Mouse (Mus musculus) small intestine, adult 2 months (tissue): ENCODE measurements around the gene Vsir. TPM values are rescaled to one million over a fixed set of nuclear protein-coding genes. Genes with fewer than 3 reads are reported as not detected.

Experiments
- H3K27ac ChIP-seq: fragments of 200-500 bp; 2 replicates; pipeline ENCODE4 v1.5.1; 2012; ENCODE audit warnings: low read depth, low read length, control low read depth, inconsistent platforms; ENCODE audit not compliant: insufficient read depth
- H3K27me3 ChIP-seq: fragments of 200-500 bp; 2 replicates; pipeline ENCODE4 v1.6.1; 2012; ENCODE audit warnings: mild to moderate bottlenecking, moderate library complexity, low read length, inconsistent platforms; ENCODE audit not compliant: control insufficient read depth, insufficient read depth
- H3K36me3 ChIP-seq: fragments of 200-500 bp; 2 replicates; pipeline ENCODE4 v1.6.1; 2012; ENCODE audit warnings: mild to moderate bottlenecking, low read length, control low read depth, inconsistent platforms; ENCODE audit not compliant: control insufficient read depth, insufficient read depth
- H3K4me1 ChIP-seq: fragments of 200-500 bp; 2 replicates; pipeline ENCODE4 v1.6.1; 2012; ENCODE audit warnings: low read length, inconsistent platforms, mixed read lengths; ENCODE audit not compliant: control insufficient read depth, insufficient read depth, insufficient read length
- H3K4me3 ChIP-seq: fragments of 200-500 bp; 2 replicates; pipeline ENCODE4 v1.5.1; 2012; ENCODE audit warnings: low read depth, mild to moderate bottlenecking, control low read depth, inconsistent platforms, low read length, moderate library complexity
- CTCF ChIP-seq: fragments of 200-500 bp; IDR thresholded peaks from 2 replicates; pipeline ENCODE4 v1.5.1; 2012; ENCODE audit warnings: low read depth, mild to moderate bottlenecking, control low read depth, inconsistent platforms, low read length, moderate library complexity, mixed read lengths; ENCODE audit not compliant: insufficient replicate concordance, insufficient read length; ENCODE audit errors: extremely low read depth
- POLR2A ChIP-seq: fragments of 200-500 bp; IDR thresholded peaks from 2 replicates; pipeline ENCODE4 v1.6.1; 2012; ENCODE audit warnings: low read depth, mild to moderate bottlenecking, control low read depth, inconsistent platforms, low read length, moderate library complexity
- WGBS: fragments of 180-500 bp; shearing (Covaris S2); methylation state at CpG from one replicate; pipeline ENCODE4 v1.1.7; 2018; 5-methylcytosine and 5-hydroxymethylcytosine counted together
- polyA plus RNA-seq: library from polyadenylated mRNA; depleted of rRNA; stranded (reverse); fragments of >200 nt; gene quantifications from 2 replicates; pipeline ENCODE4 v1.2.3, GENCODE M21; 2012

The Vsir gene
- polyA plus RNA-seq, 1 experiment, result 25.6 TPM

DNA sequence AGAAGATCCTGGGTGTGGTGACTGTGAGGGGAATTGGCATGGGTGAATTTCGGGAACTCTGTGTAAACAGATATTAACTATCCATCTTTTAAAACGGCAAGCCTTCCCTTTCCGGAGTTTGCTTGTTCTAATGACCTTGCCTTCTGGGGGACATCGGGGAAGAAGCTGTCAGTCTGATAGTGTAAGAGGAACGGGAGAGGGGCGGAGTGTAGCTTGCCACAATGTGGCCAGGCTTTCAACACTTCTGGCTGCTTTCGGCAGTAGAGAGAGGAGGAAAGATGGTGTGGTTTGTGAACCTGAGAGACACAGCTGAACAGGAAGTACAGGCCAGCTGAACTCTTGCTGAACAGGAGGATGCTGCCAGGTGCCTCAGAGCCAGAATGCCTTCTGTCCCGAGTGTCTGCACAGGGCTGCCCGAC lies 42.8 kb downstream of the Vsir start:
- TF ChIP-seq CTCF (no peak), POLR2A (no peak)
- 15% methylated on average over 9 of the region's 9 CpGs for WGBS
- peak overlapping the region; percentile 86 for H3K27ac ChIP-seq
- H3K36me3 ChIP-seq, result no peaks in the 10 kb centered on the region
- no peak overlapping the region for H3K4me3 ChIP-seq
- no peaks in the 10 kb centered on the region for H3K27me3 ChIP-seq
- H3K4me1 ChIP-seq, result peaks cover 8% of the 10 kb centered on the region; the same call in 1 of the 2 replicates

- Histone ChIP-seq H3K27me3 (no peaks in the 10 kb centered on the region), H3K36me3 (no peaks in the 10 kb centered on the region), H3K4me1 (peaks cover 8% of the 10 kb centered on the region; the same call in 1 of the 2 replicates), H3K4me3 (peak overlapping the region; percentile 34; the same call in 1 of the 2 replicates), H3K27ac (peak overlapping the region; percentile 86)
- no peak for TF ChIP-seq CTCF
- no peak for TF ChIP-seq POLR2A
- WGBS, result 50% methylated on average over 6 of the region's 6 CpGs
Observed at GRCm38 (mm10) chr10:60390177-60390903, 43.7 kb downstream of the Vsir start.

DNA sequence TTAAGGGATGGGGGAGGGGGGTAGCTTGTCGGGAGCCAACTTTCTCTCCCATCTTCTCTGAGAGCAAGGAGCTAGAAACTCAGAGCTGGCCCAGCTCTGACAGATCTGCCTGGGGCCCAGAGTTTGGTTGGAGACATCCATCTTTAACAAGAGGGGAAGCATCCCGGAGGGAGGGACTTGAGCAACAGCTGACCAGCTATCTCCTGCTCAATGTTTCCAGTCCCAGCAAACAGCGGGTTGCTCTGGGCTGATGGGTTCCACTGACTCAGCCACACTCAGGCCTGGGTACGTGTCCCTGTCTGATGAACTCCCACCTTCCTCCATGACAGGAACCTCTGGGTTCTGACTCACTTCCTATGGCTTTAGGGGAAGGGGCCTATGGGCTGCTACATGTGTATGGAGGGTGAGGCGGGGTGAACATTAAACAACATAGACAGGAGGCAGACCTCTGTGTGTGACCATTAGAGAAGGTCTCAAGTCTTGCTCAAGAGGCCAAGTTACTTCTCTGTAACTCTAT lies 44.3 kb downstream of the Vsir start:
- Histone ChIP-seq H3K36me3 (no peaks in the 10 kb centered on the region), H3K27ac (peak overlapping the region; percentile 83), H3K4me1 (peaks cover 8% of the 10 kb centered on the region; the same call in 1 of the 2 replicates), H3K4me3 (peak overlapping the region; percentile 34), H3K27me3 (no peaks in the 10 kb centered on the region)
- TF ChIP-seq CTCF (no peak), POLR2A (no peak)
- WGBS, result 77% methylated on average over 5 of the region's 5 CpGs

DNA sequence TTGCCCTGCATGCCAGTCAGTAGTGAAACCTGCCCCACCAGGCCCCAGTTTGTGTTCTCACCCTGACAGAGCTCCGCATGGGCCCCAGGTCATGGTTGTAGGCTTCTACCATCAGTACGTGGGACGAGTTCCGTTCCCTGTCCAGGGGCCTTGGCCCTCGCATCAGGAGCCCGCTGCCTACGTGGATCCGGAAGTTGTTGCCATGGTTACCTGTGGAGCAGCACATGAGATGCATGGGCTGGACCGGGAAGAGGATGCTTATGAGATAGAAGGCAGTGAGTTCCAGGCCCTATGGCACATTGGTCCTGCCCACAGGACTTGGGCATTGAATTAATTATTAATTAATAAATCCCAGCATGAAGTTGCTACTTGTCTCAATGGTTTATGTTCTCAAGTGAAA lies 45.0 kb downstream of the Vsir start:
- 91% methylated on average over 9 of the region's 9 CpGs for WGBS
- Histone ChIP-seq H3K4me1 (peaks cover 8% of the 10 kb centered on the region; the same call in 1 of the 2 replicates), H3K36me3 (no peaks in the 10 kb centered on the region), H3K27ac (peak overlapping the region; percentile 83; the same call in 1 of the 2 replicates), H3K4me3 (no peak overlapping the region; the same call in 1 of the 2 replicates), H3K27me3 (no peaks in the 10 kb centered on the region)
- TF ChIP-seq CTCF (no peak), POLR2A (no peak)

GRCm38 (mm10) chr10:60394936-60395335 lies 48.3 kb downstream of the Vsir start:
- TF ChIP-seq POLR2A (no peak), CTCF (no peak)
- H3K27me3 ChIP-seq, result no peaks in the 10 kb centered on the region
- H3K4me3 ChIP-seq, result no peak overlapping the region
- no peak overlapping the region for H3K27ac ChIP-seq
- WGBS, result 67% methylated on average over 7 of the region's 7 CpGs
- peaks cover 2% of the 10 kb centered on the region; the same call in 1 of the 2 replicates for H3K4me1 ChIP-seq
- no peaks in the 10 kb centered on the region for H3K36me3 ChIP-seq

DNA sequence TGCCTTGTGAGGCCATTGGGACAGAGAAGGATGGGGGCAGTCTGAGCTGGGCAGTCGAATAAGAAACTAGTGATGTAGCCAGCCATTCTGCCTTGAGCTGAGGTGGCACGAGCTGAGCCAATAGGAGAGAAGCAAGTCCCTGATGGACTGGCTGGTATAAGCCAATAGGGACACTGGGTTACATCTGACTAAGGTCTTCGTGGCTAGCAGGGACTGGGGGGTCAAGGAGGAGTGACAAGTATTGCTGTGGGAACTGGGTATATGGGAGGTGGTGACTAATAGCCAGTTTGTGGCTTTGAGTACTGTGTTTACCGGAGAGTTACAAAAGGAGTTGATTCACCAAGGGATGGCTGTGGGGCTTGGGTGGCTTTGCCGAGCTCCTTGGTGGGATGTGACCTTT lies 49.0 kb downstream of the Vsir start:
- no peaks in the 10 kb centered on the region for H3K4me1 ChIP-seq
- TF ChIP-seq CTCF (no peak), POLR2A (no peak)
- no peak overlapping the region for H3K4me3 ChIP-seq
- WGBS, result 62% methylated on average over 5 of the region's 5 CpGs
- H3K27me3 ChIP-seq, result no peaks in the 10 kb centered on the region
- no peak overlapping the region for H3K27ac ChIP-seq
- no peaks in the 10 kb centered on the region for H3K36me3 ChIP-seq

DNA sequence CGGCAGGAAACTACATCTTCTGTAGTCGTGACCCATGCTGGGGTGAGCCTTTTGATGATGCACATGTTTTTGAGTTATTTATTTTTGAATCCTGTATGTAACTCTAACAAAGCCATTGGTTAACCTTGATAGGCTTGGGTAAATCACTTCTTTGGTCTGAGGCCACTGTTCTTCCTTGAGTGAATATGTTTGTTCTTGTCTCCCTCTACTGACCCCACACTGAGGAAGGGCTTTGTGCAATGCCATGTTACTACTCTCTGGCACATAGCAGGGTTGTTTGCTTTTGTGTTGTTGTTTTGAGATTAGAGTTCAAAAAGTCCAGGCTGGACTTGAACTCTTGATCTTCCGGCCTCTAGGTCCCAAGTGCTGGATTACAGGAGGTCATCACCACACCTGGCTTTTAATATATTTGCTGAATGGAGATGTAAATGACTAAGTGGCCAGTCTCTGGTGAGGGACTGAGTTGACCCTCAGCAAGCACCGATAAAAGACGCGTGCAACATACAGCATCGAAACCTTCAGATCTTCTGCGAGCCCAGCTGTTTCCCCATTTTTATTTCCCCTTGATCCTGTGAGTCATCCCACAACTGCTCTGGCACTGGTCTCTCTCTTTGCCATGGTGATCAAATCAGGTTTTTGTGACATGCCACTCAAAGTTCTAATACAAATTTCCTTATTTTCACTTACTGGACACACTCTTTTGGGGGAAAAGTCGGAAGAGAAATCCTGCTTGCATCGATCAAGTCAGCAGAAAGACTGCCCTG lies 51.6 kb downstream of the Vsir start:
- Histone ChIP-seq H3K27ac (no peak overlapping the region), H3K27me3 (no peaks in the 10 kb centered on the region), H3K4me3 (no peak overlapping the region), H3K36me3 (no peaks in the 10 kb centered on the region), H3K4me1 (no peaks in the 10 kb centered on the region)
- no peak for TF ChIP-seq POLR2A
- no peak for TF ChIP-seq CTCF
- WGBS, result 76% methylated on average over 10 of the region's 10 CpGs
